Mouse (Mus musculus) C2C12 (cell line): ENCODE measurements around the gene Smarce1. TPM values are rescaled to one million over a fixed set of nuclear protein-coding genes. Genes with fewer than 3 reads are reported as not detected.

Experiments used
- H3K27me3 ChIP-seq: one replicate; pipeline ENCODE4 v1.6.1; 2011; ENCODE audit not compliant: control insufficient read depth, insufficient read depth, insufficient read length
- H3K36me3 ChIP-seq: one replicate; pipeline ENCODE4 v1.6.1; 2011; ENCODE audit not compliant: control insufficient read depth, insufficient read depth
- H3K4me3 ChIP-seq: one replicate; pipeline ENCODE4 v1.5.1; 2011; ENCODE audit warnings: mild to moderate bottlenecking, control low read depth; ENCODE audit not compliant: poor library complexity, insufficient read depth, severe bottlenecking
- H3K79me2 ChIP-seq: one replicate; pipeline ENCODE4 v1.6.1; 2011; ENCODE audit not compliant: control insufficient read depth, insufficient read depth
- H3K79me3 ChIP-seq: one replicate; pipeline ENCODE4 v1.6.1; 2011; ENCODE audit warnings: low read depth, control low read depth
- H3ac ChIP-seq: one replicate; pipeline ENCODE3; 2011; ENCODE audit warnings: low read depth; ENCODE audit not compliant: control insufficient read depth, insufficient read length
- CEBPB ChIP-seq: IDR thresholded peaks from one replicate; pipeline ENCODE4 v1.6.1; 2011; ENCODE audit warnings: low read depth, mild to moderate bottlenecking, control low read depth, moderate library complexity
- CTCF ChIP-seq: IDR thresholded peaks from one replicate; pipeline ENCODE4 v1.5.1; 2011; ENCODE audit not compliant: control insufficient read depth, insufficient read depth, insufficient read length
- FOSL1 ChIP-seq: IDR thresholded peaks from one replicate; pipeline ENCODE4 v1.8.0; 2011; ENCODE audit warnings: mild to moderate bottlenecking, low read length; ENCODE audit not compliant: poor library complexity, insufficient read depth, severe bottlenecking
- MAX ChIP-seq: IDR thresholded peaks from one replicate; pipeline ENCODE4 v1.6.1; 2011; ENCODE audit warnings: mild to moderate bottlenecking, control low read depth
- MYOD1 ChIP-seq: IDR thresholded peaks from one replicate; pipeline ENCODE4 v1.6.1; 2011; ENCODE audit warnings: low read depth; ENCODE audit not compliant: control insufficient read depth, insufficient read length
- MYOG ChIP-seq: IDR thresholded peaks from one replicate; pipeline ENCODE4 v1.6.1; 2011; ENCODE audit not compliant: control insufficient read depth, insufficient read length; ENCODE audit errors: extremely low read depth
- USF1 ChIP-seq: IDR thresholded peaks from one replicate; pipeline ENCODE4 v1.6.1; 2011; ENCODE audit warnings: low read depth, mild to moderate bottlenecking, control low read depth, moderate library complexity
- polyA plus RNA-seq: library from polyadenylated mRNA; unstranded; fragments of >200 nt; fragmentation: generic; extraction: Trizol; gene quantifications from one replicate; pipeline ENCODE4 v1.2.1, GENCODE M21; 2012; ENCODE audit warnings: missing spikeins

Smarce1 gene
- polyA plus RNA-seq, 1 experiment, result 103 TPM

- TF ChIP-seq MYOD1, result no peak
- TF ChIP-seq CTCF, result no peak
- no peak for TF ChIP-seq MYOG
- TF ChIP-seq FOSL1, result no peak
- TF ChIP-seq CEBPB, result no peak
- no peak for TF ChIP-seq MAX
- TF ChIP-seq USF1, result no peak
- Histone ChIP-seq H3K27me3 (peaks cover 46% of the 10 kb centered on the region), H3K79me2 (no peaks in the 10 kb centered on the region), H3ac (no peak overlapping the region), H3K79me3 (no peaks in the 10 kb centered on the region), H3K36me3 (no peaks in the 10 kb centered on the region), H3K4me3 (no peak overlapping the region)
Observed at GRCm38 (mm10) chr11:99242056-99242455, 11.2 kb upstream of the Smarce1 start.

- no peak overlapping the region for H3ac ChIP-seq
- TF ChIP-seq MAX (no peak), FOSL1 (no peak), CTCF (no peak), MYOD1 (no peak), CEBPB (no peak), USF1 (no peak), MYOG (no peak)
- no peaks in the 10 kb centered on the region for H3K36me3 ChIP-seq
- no peaks in the 10 kb centered on the region for H3K79me3 ChIP-seq
- no peaks in the 10 kb centered on the region for H3K79me2 ChIP-seq
- H3K27me3 ChIP-seq, result peaks cover 25% of the 10 kb centered on the region
- H3K4me3 ChIP-seq, result no peak overlapping the region
Observed at GRCm38 (mm10) chr11:99238468-99238867, 7.7 kb upstream of the Smarce1 start.

GRCm38 (mm10) chr11:99231049-99231816, 416 bp upstream of the Smarce1 start:
- Histone ChIP-seq H3K27me3 (no peaks in the 10 kb centered on the region), H3K36me3 (peaks cover 26% of the 10 kb centered on the region), H3K79me3 (peaks cover 37% of the 10 kb centered on the region), H3ac (peak overlapping the region; percentile 92), H3K79me2 (peaks cover 52% of the 10 kb centered on the region), H3K4me3 (peak overlapping the region; percentile 98)
- TF ChIP-seq CEBPB (no peak), MYOG (no peak), MAX (no peak), MYOD1 (no peak), FOSL1 (no peak), USF1 (no peak), CTCF (no peak)

GRCm38 (mm10) chr11:99229641-99230260, 1.1 kb downstream of the Smarce1 start:
- Histone ChIP-seq H3K79me2 (peaks cover 67% of the 10 kb centered on the region), H3ac (peak overlapping the region; percentile 92), H3K27me3 (no peaks in the 10 kb centered on the region), H3K79me3 (peaks cover 51% of the 10 kb centered on the region), H3K4me3 (peak overlapping the region; percentile 98), H3K36me3 (peaks cover 40% of the 10 kb centered on the region)
- no peak for TF ChIP-seq MAX
- TF ChIP-seq USF1, result no peak
- no peak for TF ChIP-seq CTCF
- TF ChIP-seq MYOD1, result no peak
- TF ChIP-seq FOSL1, result no peak
- no peak for TF ChIP-seq CEBPB

- Histone ChIP-seq H3K36me3 (peaks cover 74% of the 10 kb centered on the region), H3K27me3 (no peaks in the 10 kb centered on the region), H3K4me3 (no peak overlapping the region), H3ac (no peak overlapping the region), H3K79me3 (peaks cover 76% of the 10 kb centered on the region), H3K79me2 (peaks cover 100% of the 10 kb centered on the region)
- TF ChIP-seq CEBPB, result no peak
- TF ChIP-seq CTCF, result no peak
- no peak for TF ChIP-seq MAX
- TF ChIP-seq FOSL1, result no peak
- no peak for TF ChIP-seq MYOD1
- TF ChIP-seq USF1, result no peak
- TF ChIP-seq MYOG, result no peak
Observed at GRCm38 (mm10) chr11:99226298-99226697, 4.5 kb downstream of the Smarce1 start.
